Mouse (Mus musculus): ENCODE measurements around the gene Zfp873.
"Not testable (repeated sequence)": the region's sequence is repeated elsewhere in the genome, so short reads cannot be mapped to it uniquely, and the experiment has no call there.

Gene Zfp873

GRCm38 (mm10) chr10:82047597-82048459 lies at the start of gene Zfp873:
TSS of gene Zfp873 (plus strand) at chr10:82048123.
- peak; percentile 93 for DNase-seq

- DNase-seq, result not testable (repeated sequence)
Observed at GRCm38 (mm10) chr10:82003209-82003608, 44.7 kb upstream of the Zfp873 start.

- DNase-seq, result not testable (repeated sequence)
Observed at GRCm38 (mm10) chr10:82004822-82005221, 43.1 kb upstream of the Zfp873 start.

- DNase-seq, result no peak
Observed at GRCm38 (mm10) chr10:82042191-82042590, 5.7 kb upstream of the Zfp873 start.

- no peak for DNase-seq
Observed at GRCm38 (mm10) chr10:82046603-82047002, 1.3 kb upstream of the Zfp873 start.

- DNase-seq, result not testable (repeated sequence)
Observed at GRCm38 (mm10) chr10:82048460-82048804, 509 bp downstream of the Zfp873 start.

- DNase-seq, result peak; percentile 62
Observed at GRCm38 (mm10) chr10:82082728-82083621, 35.1 kb downstream of the Zfp873 start, which contains the start of gene BC024063. TSS of gene BC024063 (plus strand) at chr10:82083353.

- DNase-seq, result not testable (repeated sequence)
Observed at GRCm38 (mm10) chr10:82083622-82083971, 35.7 kb downstream of the Zfp873 start.
